Mouse (Mus musculus) myocyte (in vitro differentiated cells): Measurements from ENCODE around the gene Sparc. TPM values are rescaled to one million over a fixed set of nuclear protein-coding genes. Genes with fewer than 3 reads are reported as not detected.

Source experiments
- H3K27me3 ChIP-seq: one replicate; pipeline ENCODE4 v1.6.1; 2011; ENCODE audit not compliant: control insufficient read depth, insufficient read depth, insufficient read length
- H3K36me3 ChIP-seq: one replicate; pipeline ENCODE4 v1.6.1; 2011; ENCODE audit not compliant: control insufficient read depth, insufficient read depth
- H3K4me2 ChIP-seq: one replicate; pipeline ENCODE4 v1.6.1; 2011; ENCODE audit warnings: low read depth, control low read depth
- H3K4me3 ChIP-seq: one replicate; pipeline ENCODE4 v1.5.1; 2011; ENCODE audit warnings: mild to moderate bottlenecking, control low read depth, moderate library complexity
- H3K79me2 ChIP-seq: one replicate; pipeline ENCODE4 v1.6.1; 2011; ENCODE audit not compliant: control insufficient read depth, insufficient read depth
- H3ac ChIP-seq: one replicate; pipeline ENCODE4 v1.6.1; 2011; ENCODE audit not compliant: control insufficient read depth, insufficient read length
- CEBPB ChIP-seq: IDR thresholded peaks from 2 replicates; pipeline ENCODE4 v1.6.1; 2011; ENCODE audit warnings: mild to moderate bottlenecking, moderate library complexity; ENCODE audit not compliant: poor library complexity, insufficient read depth, severe bottlenecking
- E2F4 ChIP-seq: IDR thresholded peaks from one replicate; pipeline ENCODE4 v1.6.1; 2011; ENCODE audit warnings: mild to moderate bottlenecking, control low read depth, moderate library complexity; ENCODE audit not compliant: insufficient read depth
- MAX ChIP-seq: IDR thresholded peaks from one replicate; pipeline ENCODE4 v1.6.1; 2011; ENCODE audit warnings: low read depth, mild to moderate bottlenecking, control low read depth
- MYOD1 ChIP-seq, 3 experiments: IDR thresholded peaks; one replicate each; pipeline ENCODE4 v1.6.1; 2011; ENCODE audit warnings: control low read depth in 2 of 3, low read depth in 2 of 3, mild to moderate bottlenecking in 2 of 3, moderate library complexity in 1 of 3; ENCODE audit not compliant: insufficient read length in 2 of 3, control insufficient read depth in 1 of 3
- MYOG ChIP-seq, 3 experiments: IDR thresholded peaks; one replicate each; pipeline ENCODE4 v1.6.1; 2011; ENCODE audit warnings: control low read depth in 2 of 3, low read depth in 2 of 3, mild to moderate bottlenecking in 2 of 3; ENCODE audit not compliant: insufficient read length in 2 of 3, control insufficient read depth in 1 of 3, insufficient read depth in 1 of 3
- POLR2A ChIP-seq: IDR thresholded peaks from one replicate; pipeline ENCODE4 v1.6.1; 2011; ENCODE audit warnings: low read depth, mild to moderate bottlenecking, control low read depth, moderate library complexity; ENCODE audit not compliant: insufficient read length
- POLR2AphosphoS2 ChIP-seq: IDR thresholded peaks from one replicate; pipeline ENCODE4 v1.6.1; 2011; ENCODE audit warnings: low read depth, control low read depth; ENCODE audit not compliant: insufficient read length
- REST ChIP-seq: IDR thresholded peaks from one replicate; pipeline ENCODE4 v1.6.1; 2011; ENCODE audit warnings: mild to moderate bottlenecking, control low read depth, moderate library complexity; ENCODE audit not compliant: insufficient read depth, insufficient read length
- SRF ChIP-seq: IDR thresholded peaks from one replicate; pipeline ENCODE4 v1.6.1; 2011; ENCODE audit warnings: low read depth; ENCODE audit not compliant: control insufficient read depth, insufficient read length
- TCF12 ChIP-seq: IDR thresholded peaks from one replicate; pipeline ENCODE4 v1.6.1; 2011; ENCODE audit warnings: mild to moderate bottlenecking, control low read depth; ENCODE audit not compliant: poor library complexity, insufficient read depth, severe bottlenecking
- TCF3 ChIP-seq: IDR thresholded peaks from one replicate; pipeline ENCODE4 v1.6.1; 2011; ENCODE audit warnings: low read depth, control low read depth; ENCODE audit not compliant: insufficient read length
- USF1 ChIP-seq: IDR thresholded peaks from one replicate; pipeline ENCODE4 v1.6.1; 2011; ENCODE audit warnings: low read depth, mild to moderate bottlenecking, control low read depth, moderate library complexity
- polyA plus RNA-seq: library from polyadenylated mRNA; unstranded; fragments of >200 nt; fragmentation: generic; extraction: Trizol; gene quantifications from one replicate; pipeline ENCODE4 v1.2.1, GENCODE M21; 2012; ENCODE audit warnings: missing spikeins

Gene Sparc
- polyA plus RNA-seq, 1 experiment: 1,961 TPM

GRCm38 (mm10) chr11:55446579-55446978 is 23.6 kb upstream of the Sparc start:
- Histone ChIP-seq H3K4me2 (no peak overlapping the region), H3ac (no peak overlapping the region), H3K79me2 (no peaks in the 10 kb centered on the region), H3K4me3 (no peak overlapping the region), H3K27me3 (no peaks in the 10 kb centered on the region), H3K36me3 (peaks cover 7% of the 10 kb centered on the region)
- TF ChIP-seq MYOG (IDR thresholded peaks at IDR 0.05; ENCODE audit: control insufficient read depth in 1 of 3, insufficient read depth in 1 of 3, insufficient read length in 2 of 3, low read depth in 2 of 3): no peak
- TF ChIP-seq SRF: peak; percentile 21
- no peak for TF ChIP-seq TCF3

GRCm38 (mm10) chr11:55444772-55445171 is 21.8 kb upstream of the Sparc start:
- peak overlapping the region; percentile 3 for H3K4me2 ChIP-seq
- H3K79me2 ChIP-seq: no peaks in the 10 kb centered on the region
- H3K27me3 ChIP-seq: no peaks in the 10 kb centered on the region
- H3ac ChIP-seq: no peak overlapping the region
- H3K36me3 ChIP-seq: peaks cover 3% of the 10 kb centered on the region
- no peak overlapping the region for H3K4me3 ChIP-seq
- no peak for TF ChIP-seq TCF12
- no peak for TF ChIP-seq CEBPB
- TF ChIP-seq POLR2AphosphoS2: no peak
- TF ChIP-seq USF1: no peak

GRCm38 (mm10) chr11:55439718-55440117 is 16.7 kb upstream of the Sparc start:
- no peak for TF ChIP-seq CEBPB
- TF ChIP-seq MYOG (IDR thresholded peaks at IDR 0.05; ENCODE audit: control insufficient read depth in 1 of 3, insufficient read depth in 1 of 3, insufficient read length in 2 of 3, low read depth in 2 of 3): no peak
- no peaks in the 10 kb centered on the region for H3K36me3 ChIP-seq
- H3K4me2 ChIP-seq: no peak overlapping the region
- H3K79me2 ChIP-seq: no peaks in the 10 kb centered on the region
- no peak overlapping the region for H3ac ChIP-seq
- H3K4me3 ChIP-seq: no peak overlapping the region
- no peaks in the 10 kb centered on the region for H3K27me3 ChIP-seq

- Histone ChIP-seq H3ac (no peak overlapping the region), H3K27me3 (no peaks in the 10 kb centered on the region), H3K79me2 (no peaks in the 10 kb centered on the region), H3K4me3 (no peak overlapping the region), H3K4me2 (no peak overlapping the region), H3K36me3 (no peaks in the 10 kb centered on the region)
- no peak for TF ChIP-seq TCF12
- no peak for TF ChIP-seq CEBPB
- TF ChIP-seq MYOG (IDR thresholded peaks at IDR 0.05; ENCODE audit: control insufficient read depth in 1 of 3, insufficient read depth in 1 of 3, insufficient read length in 2 of 3, low read depth in 2 of 3): no peak
- no peak for TF ChIP-seq POLR2AphosphoS2
- TF ChIP-seq MYOD1 (IDR thresholded peaks at IDR 0.05; ENCODE audit: control insufficient read depth in 1 of 3, insufficient read length in 2 of 3, low read depth in 2 of 3): no peak
- TF ChIP-seq POLR2A: no peak
- TF ChIP-seq MAX: no peak
- no peak for TF ChIP-seq USF1
- no peak for TF ChIP-seq REST
- no peak for TF ChIP-seq SRF
- no peak for TF ChIP-seq TCF3
- TF ChIP-seq E2F4: no peak
Measured at GRCm38 (mm10) chr11:55438031-55438430, 15.0 kb upstream of the Sparc start.

GRCm38 (mm10) chr11:55436089-55436488 is 13.1 kb upstream of the Sparc start:
- no peak overlapping the region for H3K4me3 ChIP-seq
- no peak overlapping the region for H3ac ChIP-seq
- H3K4me2 ChIP-seq: no peak overlapping the region
- no peak for TF ChIP-seq POLR2A
- no peak for TF ChIP-seq MAX
- TF ChIP-seq TCF12: no peak
- no peak for TF ChIP-seq USF1
- no peak for TF ChIP-seq TCF3
- TF ChIP-seq E2F4: no peak
- TF ChIP-seq REST: no peak
- no peak for TF ChIP-seq MYOG (IDR thresholded peaks at IDR 0.05; ENCODE audit: control insufficient read depth in 1 of 3, insufficient read depth in 1 of 3, insufficient read length in 2 of 3, low read depth in 2 of 3)
- TF ChIP-seq POLR2AphosphoS2: no peak
- no peak for TF ChIP-seq MYOD1 (IDR thresholded peaks at IDR 0.05; ENCODE audit: control insufficient read depth in 1 of 3, insufficient read length in 2 of 3, low read depth in 2 of 3)
- no peak for TF ChIP-seq SRF
- no peak for TF ChIP-seq CEBPB
- no peaks in the 10 kb centered on the region for H3K27me3 ChIP-seq
- H3K79me2 ChIP-seq: no peaks in the 10 kb centered on the region
- no peaks in the 10 kb centered on the region for H3K36me3 ChIP-seq

GRCm38 (mm10) chr11:55432981-55433380 is 10.0 kb upstream of the Sparc start:
- Histone ChIP-seq H3K79me2 (no peaks in the 10 kb centered on the region), H3K4me2 (no peak overlapping the region), H3K36me3 (no peaks in the 10 kb centered on the region), H3K4me3 (no peak overlapping the region), H3ac (no peak overlapping the region), H3K27me3 (no peaks in the 10 kb centered on the region)
- TF ChIP-seq POLR2A: no peak
- TF ChIP-seq USF1: no peak
- TF ChIP-seq CEBPB: no peak
- TF ChIP-seq TCF12: no peak
- TF ChIP-seq MYOG (IDR thresholded peaks at IDR 0.05; ENCODE audit: control insufficient read depth in 1 of 3, insufficient read depth in 1 of 3, insufficient read length in 2 of 3, low read depth in 2 of 3): no peak
- TF ChIP-seq POLR2AphosphoS2: no peak
- TF ChIP-seq E2F4: no peak
